Mouse (Mus musculus): ENCODE data around the gene E130311K13Rik. TPM values are rescaled to one million over a fixed set of nuclear protein-coding genes. Genes with fewer than 3 reads are reported as not detected.

The E130311K13Rik gene
- polyA plus RNA-seq, 1 experiment from 2014 or later = 6.4 TPM

DNA sequence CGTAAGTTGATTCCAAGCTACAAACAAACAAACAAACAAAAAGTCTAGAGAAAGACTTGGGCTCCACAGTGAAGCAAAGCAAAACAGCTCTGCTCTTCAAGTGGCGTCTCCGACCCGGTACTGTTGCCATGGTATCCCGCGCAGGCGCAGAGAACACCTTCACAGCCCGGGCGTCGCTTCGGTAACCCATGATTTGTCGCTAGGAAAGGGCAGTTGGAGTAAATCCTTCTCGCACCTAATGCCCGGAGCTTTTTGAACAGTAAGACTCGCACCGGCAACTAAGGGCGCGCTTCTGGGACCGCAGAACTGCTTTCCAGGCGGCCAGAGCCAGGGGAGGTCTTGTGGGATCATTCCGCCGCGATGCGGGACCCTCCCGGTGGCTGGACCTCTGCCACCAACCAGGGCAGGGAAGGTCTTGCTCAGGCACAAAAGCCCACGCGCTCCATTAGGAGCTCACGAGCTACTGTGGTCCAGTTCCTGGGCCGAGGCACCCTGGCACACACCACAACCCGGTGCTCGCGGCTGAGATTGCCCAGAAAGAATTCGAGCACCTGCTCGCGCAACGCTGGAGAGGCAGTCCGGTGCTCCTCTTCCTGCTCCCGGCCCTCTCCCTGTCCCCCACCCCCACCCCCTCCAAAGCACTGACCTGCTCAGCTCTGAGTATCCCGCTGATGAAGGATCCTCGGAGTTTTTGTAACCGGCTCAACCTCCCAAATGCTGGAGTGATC lies 30.5 kb downstream of the E130311K13Rik start:
- no peaks in the 10 kb centered on the region for H3K9me3 ChIP-seq (replicated peaks; ENCODE audit: control insufficient read depth, low read length)
- WGBS = under 1% methylated on average over 41 of the region's 41 CpGs
- ATAC-seq (ENCODE audit: insufficient read depth, low FRiP score) = peak; percentile 84; the same call in 1 of the 2 replicates

DNA sequence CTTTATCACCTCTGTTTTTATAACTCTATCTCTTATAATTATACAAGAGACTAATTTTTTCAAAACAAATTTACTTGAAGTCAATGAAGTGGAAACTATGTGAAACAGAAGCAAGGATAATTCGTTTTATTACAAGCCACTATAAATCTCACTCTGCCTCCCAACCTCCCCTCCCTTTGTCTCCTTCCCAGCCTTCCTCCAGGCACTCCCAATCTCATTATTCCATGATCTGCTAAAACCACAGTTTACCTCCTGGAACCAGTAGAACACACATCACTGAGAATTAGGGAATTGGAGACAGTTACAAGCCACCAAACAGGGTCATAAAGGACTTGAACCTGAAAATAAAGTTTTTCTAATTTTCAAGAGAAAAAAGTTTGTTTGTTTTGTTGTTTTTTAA lies 32.1 kb downstream of the E130311K13Rik start:
- Histone ChIP-seq H3K4me3 (replicated peaks; ENCODE audit: low read length) (no peak overlapping the region), H3K4me1 (ENCODE audit: control insufficient read depth, insufficient read depth, low read length) (no peaks in the 10 kb centered on the region), H3K27me3 (ENCODE audit: control insufficient read depth, insufficient read depth, low read length) (no peaks in the 10 kb centered on the region; the same call in 1 of the 2 replicates), H3K9ac (ENCODE audit: low read length) (no peak overlapping the region), H3K4me2 (ENCODE audit: low read depth, low read length) (0 out of 2 replicates have a peak overlapping the region, but pooled peaks have one; percentile 94), H3K9me3 (replicated peaks; ENCODE audit: control insufficient read depth, low read length) (no peaks in the 10 kb centered on the region), H3K36me3 (ENCODE audit: control insufficient read depth, insufficient read depth, low read length) (no peaks in the 10 kb centered on the region), H3K27ac (ENCODE audit: low read length) (no peak overlapping the region)
- WGBS = 17% methylated on average over 1 of the region's 1 CpGs
- ATAC-seq (ENCODE audit: insufficient read depth, low FRiP score) = no peak

More for the DNA sequence above, 30.5 kb downstream of the E130311K13Rik start:
- Histone ChIP-seq H3K4me1 (ENCODE audit: control insufficient read depth, insufficient read depth, low read length) (no peaks in the 10 kb centered on the region), H3K9ac (ENCODE audit: low read length) (peak overlapping the region; percentile 76), H3K27me3 (ENCODE audit: control insufficient read depth, insufficient read depth, low read length) (no peaks in the 10 kb centered on the region; the same call in 1 of the 2 replicates), H3K4me3 (replicated peaks; ENCODE audit: low read length) (peak overlapping the region; percentile 75), H3K4me2 (ENCODE audit: low read depth, low read length) (peak overlapping the region; percentile 94), H3K36me3 (ENCODE audit: control insufficient read depth, insufficient read depth, low read length) (no peaks in the 10 kb centered on the region), H3K27ac (ENCODE audit: low read length) (peak overlapping the region; percentile 87)

DNA sequence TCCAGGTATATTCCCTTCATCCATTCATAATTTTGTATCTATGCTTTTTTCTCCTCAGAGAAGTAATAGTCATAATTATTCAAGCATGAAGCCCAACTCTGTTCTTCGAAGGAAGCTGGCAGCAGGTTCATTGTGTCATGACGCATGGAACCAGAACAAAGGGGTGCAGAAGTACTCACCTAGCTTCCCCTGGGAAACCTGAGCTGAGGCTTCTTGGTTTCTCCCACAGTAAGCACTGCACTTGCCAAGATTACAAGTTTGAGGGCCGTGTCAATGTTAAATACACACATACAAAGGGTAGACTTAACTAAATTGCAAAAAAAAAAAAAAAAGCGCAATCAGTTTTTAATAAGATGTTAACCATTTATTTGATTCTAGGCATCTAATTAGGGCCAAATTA lies 33.0 kb downstream of the E130311K13Rik start:
- Histone ChIP-seq H3K9me3 (replicated peaks; ENCODE audit: control insufficient read depth, low read length) (no peaks in the 10 kb centered on the region), H3K36me3 (ENCODE audit: control insufficient read depth, insufficient read depth, low read length) (no peaks in the 10 kb centered on the region), H3K4me2 (ENCODE audit: low read depth, low read length) (no peak overlapping the region), H3K9ac (ENCODE audit: low read length) (no peak overlapping the region), H3K4me1 (ENCODE audit: control insufficient read depth, insufficient read depth, low read length) (no peaks in the 10 kb centered on the region), H3K4me3 (replicated peaks; ENCODE audit: low read length) (no peak overlapping the region), H3K27ac (ENCODE audit: low read length) (no peak overlapping the region), H3K27me3 (ENCODE audit: control insufficient read depth, insufficient read depth, low read length) (no peaks in the 10 kb centered on the region; the same call in 1 of the 2 replicates)
- 78% methylated on average over 4 of the region's 4 CpGs for whole genome bisulfite sequencing
- no peak for ATAC-seq (ENCODE audit: insufficient read depth, low FRiP score)

DNA sequence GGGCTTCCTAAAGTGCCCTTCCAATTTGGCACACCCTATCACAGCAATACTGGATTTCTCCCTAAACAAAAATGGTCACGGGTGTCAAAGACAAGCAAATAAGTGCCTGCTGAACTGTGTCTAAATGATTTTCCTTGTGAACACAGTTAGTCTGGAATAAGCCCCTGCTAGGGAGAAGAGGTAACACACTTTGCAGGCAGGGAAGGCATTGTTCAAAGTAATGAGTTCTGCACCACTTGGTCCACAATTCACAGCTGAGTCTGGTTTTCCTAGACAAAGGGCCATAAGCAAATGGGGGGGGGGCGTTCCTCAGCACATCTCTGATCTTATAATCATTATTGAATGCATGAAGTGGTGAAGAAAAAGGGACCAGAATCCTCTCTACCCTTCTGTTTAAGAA lies 33.5 kb downstream of the E130311K13Rik start:
- no peaks in the 10 kb centered on the region for H3K9me3 ChIP-seq (replicated peaks; ENCODE audit: control insufficient read depth, low read length)
- no peak overlapping the region for H3K4me3 ChIP-seq (replicated peaks; ENCODE audit: low read length)
- no peaks in the 10 kb centered on the region; the same call in 1 of the 2 replicates for H3K27me3 ChIP-seq (ENCODE audit: control insufficient read depth, insufficient read depth, low read length)
- 58% methylated on average over 2 of the region's 2 CpGs for WGBS
- no peaks in the 10 kb centered on the region for H3K4me1 ChIP-seq (ENCODE audit: control insufficient read depth, insufficient read depth, low read length)
- H3K36me3 ChIP-seq (ENCODE audit: control insufficient read depth, insufficient read depth, low read length) = no peaks in the 10 kb centered on the region
- no peak for ATAC-seq (ENCODE audit: insufficient read depth, low FRiP score)
- no peak overlapping the region for H3K9ac ChIP-seq (ENCODE audit: low read length)
- H3K4me2 ChIP-seq (ENCODE audit: low read depth, low read length) = no peak overlapping the region
- H3K27ac ChIP-seq (ENCODE audit: low read length) = no peak overlapping the region

DNA sequence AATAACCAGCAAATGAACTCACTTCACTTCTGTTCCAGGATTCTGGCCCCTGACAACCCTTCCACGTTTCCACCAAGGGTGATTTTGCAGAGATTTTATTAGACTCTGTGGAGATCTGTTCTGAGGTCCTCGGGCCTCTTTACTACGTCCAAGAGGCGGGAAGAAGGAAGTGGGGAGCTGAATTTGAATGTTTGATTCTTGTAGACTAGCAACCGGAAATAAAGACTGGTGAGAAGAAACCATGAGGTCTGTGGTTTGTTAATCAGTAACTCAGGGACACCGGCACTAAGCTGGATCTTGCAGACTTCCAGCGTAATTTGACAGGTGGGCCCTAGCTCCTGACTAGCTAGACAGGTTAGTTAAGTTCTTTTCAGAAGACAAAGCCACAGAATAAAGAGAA lies 35.6 kb downstream of the E130311K13Rik start:
- no peaks in the 10 kb centered on the region for H3K36me3 ChIP-seq (ENCODE audit: control insufficient read depth, insufficient read depth, low read length)

DNA sequence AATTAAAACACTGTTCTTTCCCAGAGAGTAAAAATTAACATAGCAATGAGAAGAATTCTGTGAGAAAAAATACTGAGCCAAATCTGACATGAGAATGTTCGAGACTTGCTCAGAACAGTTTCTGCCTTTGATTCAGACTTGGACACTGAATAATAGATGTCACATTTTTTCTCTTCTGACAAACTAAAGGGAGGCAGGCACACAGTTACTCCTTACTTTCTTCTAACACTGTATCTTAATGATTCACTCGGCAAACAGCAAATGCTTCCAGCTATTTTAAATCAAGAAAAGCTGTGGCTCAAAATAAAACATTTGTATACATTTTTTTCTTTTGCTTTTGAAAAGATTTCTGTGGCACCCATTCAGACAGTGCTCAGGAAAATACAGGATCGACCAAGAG lies 37.1 kb downstream of the E130311K13Rik start:
- Histone ChIP-seq H3K4me3 (replicated peaks; ENCODE audit: low read length) (0 out of 2 replicates have a peak overlapping the region, but pooled peaks have one; percentile 25), H3K36me3 (ENCODE audit: control insufficient read depth, insufficient read depth, low read length) (no peaks in the 10 kb centered on the region), H3K4me2 (ENCODE audit: low read depth, low read length) (peak overlapping the region; percentile 43), H3K4me1 (ENCODE audit: control insufficient read depth, insufficient read depth, low read length) (no peaks in the 10 kb centered on the region), H3K27ac (ENCODE audit: low read length) (no peak overlapping the region), H3K9me3 (replicated peaks; ENCODE audit: control insufficient read depth, low read length) (no peaks in the 10 kb centered on the region), H3K9ac (ENCODE audit: low read length) (no peak overlapping the region), H3K27me3 (ENCODE audit: control insufficient read depth, insufficient read depth, low read length) (no peaks in the 10 kb centered on the region; the same call in 1 of the 2 replicates)
- WGBS = 34% methylated on average over 3 of the region's 3 CpGs
- ATAC-seq (ENCODE audit: insufficient read depth, low FRiP score) = no peak

More for the DNA sequence above, 35.6 kb downstream of the E130311K13Rik start:
- Histone ChIP-seq H3K9ac (ENCODE audit: low read length) (0 out of 2 replicates have a peak overlapping the region, but pooled peaks have one; percentile 28), H3K4me3 (replicated peaks; ENCODE audit: low read length) (peak overlapping the region; percentile 44), H3K4me1 (ENCODE audit: control insufficient read depth, insufficient read depth, low read length) (no peaks in the 10 kb centered on the region), H3K4me2 (ENCODE audit: low read depth, low read length) (peak overlapping the region; percentile 40), H3K27ac (ENCODE audit: low read length) (peak overlapping the region; percentile 91), H3K9me3 (replicated peaks; ENCODE audit: control insufficient read depth, low read length) (no peaks in the 10 kb centered on the region), H3K27me3 (ENCODE audit: control insufficient read depth, insufficient read depth, low read length) (no peaks in the 10 kb centered on the region; the same call in 1 of the 2 replicates)
- 42% methylated on average over 7 of the region's 7 CpGs for WGBS
- ATAC-seq (ENCODE audit: insufficient read depth, low FRiP score) = peak; percentile 90

DNA sequence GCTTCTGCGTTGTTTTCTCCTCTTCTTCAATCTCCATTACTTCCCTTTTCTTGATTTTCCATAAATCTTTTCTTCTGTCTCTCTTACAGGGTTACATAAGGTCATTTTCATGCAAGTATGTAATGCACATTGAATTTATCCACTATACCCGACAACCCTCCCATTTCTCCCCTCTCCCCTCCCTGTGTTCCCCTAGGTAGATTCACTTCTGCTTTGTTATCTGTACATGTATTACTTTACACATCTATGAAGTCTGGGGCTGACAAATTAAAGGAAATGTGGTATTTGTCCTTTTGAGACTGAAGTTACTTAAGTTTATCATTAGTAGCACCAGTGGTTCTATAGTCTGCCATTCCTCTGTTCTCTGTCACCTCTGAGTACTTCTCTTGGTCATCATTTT lies 48.2 kb downstream of the E130311K13Rik start:
- H3K9me3 ChIP-seq (replicated peaks; ENCODE audit: control insufficient read depth, low read length) = 0 out of 2 replicates have a peak, but pooled peaks cover 3% of the 10 kb centered on the region
- H3K4me2 ChIP-seq (ENCODE audit: low read depth, low read length) = no peak overlapping the region
- H3K4me3 ChIP-seq (replicated peaks; ENCODE audit: low read length) = no peak overlapping the region
- WGBS = 78% methylated on average over 2 of the region's 2 CpGs
- no peaks in the 10 kb centered on the region for H3K4me1 ChIP-seq (ENCODE audit: control insufficient read depth, insufficient read depth, low read length)
- no peak overlapping the region for H3K9ac ChIP-seq (ENCODE audit: low read length)
- H3K27ac ChIP-seq (ENCODE audit: low read length) = no peak overlapping the region
- H3K27me3 ChIP-seq (ENCODE audit: control insufficient read depth, insufficient read depth, low read length) = no peaks in the 10 kb centered on the region
- ATAC-seq (ENCODE audit: insufficient read depth, low FRiP score) = no peak
- no peaks in the 10 kb centered on the region; the same call in 1 of the 2 replicates for H3K36me3 ChIP-seq (ENCODE audit: control insufficient read depth, insufficient read depth, low read length)

DNA sequence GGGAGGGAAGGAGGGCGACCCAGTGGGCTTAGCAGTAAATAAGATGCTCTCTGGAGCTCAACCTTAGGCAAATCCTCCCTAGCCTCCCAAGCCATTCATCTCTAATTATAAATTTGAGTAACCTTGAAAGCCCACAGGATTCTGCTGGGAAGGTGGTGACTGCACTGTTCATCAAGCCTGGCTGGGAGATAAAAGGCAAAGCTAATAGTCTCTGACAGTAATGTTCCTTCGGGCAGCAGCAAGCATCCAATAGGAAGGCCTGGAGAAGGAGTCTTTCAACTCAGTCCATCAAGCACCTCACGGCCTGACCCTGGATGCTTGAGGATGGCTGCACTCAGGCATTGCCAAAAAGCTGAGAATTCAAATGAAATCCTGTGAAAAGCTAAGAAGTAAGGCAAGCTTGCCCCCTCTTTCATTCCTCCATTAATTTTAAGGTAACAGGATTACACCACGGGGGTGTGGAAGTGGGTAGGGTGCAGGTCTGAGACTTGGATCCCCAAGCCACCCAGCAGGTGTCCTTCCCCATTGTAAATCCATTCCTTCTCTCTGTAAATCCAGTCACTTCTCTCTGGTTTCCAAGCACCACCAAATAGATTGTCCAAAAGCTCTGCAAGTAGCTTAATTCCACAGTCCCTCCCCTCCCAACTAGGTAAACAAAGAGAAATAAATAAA lies 50.1 kb downstream of the E130311K13Rik start:
- Histone ChIP-seq H3K36me3 (ENCODE audit: control insufficient read depth, insufficient read depth, low read length) (no peaks in the 10 kb centered on the region), H3K4me3 (replicated peaks; ENCODE audit: low read length) (no peak overlapping the region), H3K9me3 (replicated peaks; ENCODE audit: control insufficient read depth, low read length) (no peaks in the 10 kb centered on the region), H3K4me2 (ENCODE audit: low read depth, low read length) (no peak overlapping the region), H3K4me1 (ENCODE audit: control insufficient read depth, insufficient read depth, low read length) (no peaks in the 10 kb centered on the region), H3K9ac (ENCODE audit: low read length) (no peak overlapping the region), H3K27ac (ENCODE audit: low read length) (no peak overlapping the region), H3K27me3 (ENCODE audit: control insufficient read depth, insufficient read depth, low read length) (no peaks in the 10 kb centered on the region)
- WGBS = 45% methylated on average over 4 of the region's 4 CpGs
- no peak for ATAC-seq (ENCODE audit: insufficient read depth, low FRiP score)

DNA sequence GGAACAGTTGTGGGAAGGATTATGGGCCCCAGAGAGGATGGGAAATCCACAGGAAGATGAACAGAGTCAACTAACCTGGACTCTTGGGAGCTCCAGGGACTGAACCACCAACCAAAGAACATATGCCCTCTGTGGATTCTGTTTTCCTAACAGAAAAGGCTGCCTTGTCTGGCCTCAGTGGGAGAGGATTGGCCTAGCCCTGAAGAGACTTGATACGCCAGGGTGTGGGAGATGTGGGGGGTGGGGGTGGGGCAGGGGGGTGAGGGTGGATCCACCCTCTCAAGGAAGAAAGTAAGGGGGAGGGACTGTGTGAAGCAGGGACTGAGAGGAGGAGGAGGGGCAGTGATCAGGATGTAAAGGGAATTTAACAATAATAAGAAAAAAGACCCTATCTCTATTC lies 56.5 kb downstream of the E130311K13Rik start:
- ATAC-seq (ENCODE audit: insufficient read depth, low FRiP score) = no peak
- 38% methylated on average over 1 of the region's 1 CpGs for WGBS

More for the DNA sequence above, 56.5 kb downstream of the E130311K13Rik start:
- H3K4me2 ChIP-seq (ENCODE audit: low read depth, low read length) = no peak overlapping the region
- H3K9ac ChIP-seq (ENCODE audit: low read length) = no peak overlapping the region
- H3K4me1 ChIP-seq (ENCODE audit: control insufficient read depth, insufficient read depth, low read length) = no peaks in the 10 kb centered on the region
- no peaks in the 10 kb centered on the region for H3K27me3 ChIP-seq (ENCODE audit: control insufficient read depth, insufficient read depth, low read length)
- H3K9me3 ChIP-seq (replicated peaks; ENCODE audit: control insufficient read depth, low read length) = no peaks in the 10 kb centered on the region
- H3K4me3 ChIP-seq (replicated peaks; ENCODE audit: low read length) = no peak overlapping the region
- no peaks in the 10 kb centered on the region for H3K36me3 ChIP-seq (ENCODE audit: control insufficient read depth, insufficient read depth, low read length)
- no peak overlapping the region for H3K27ac ChIP-seq (ENCODE audit: low read length)

All from stomach, embryonic 16.5 days (tissue).